In the genomic region with DNA sequence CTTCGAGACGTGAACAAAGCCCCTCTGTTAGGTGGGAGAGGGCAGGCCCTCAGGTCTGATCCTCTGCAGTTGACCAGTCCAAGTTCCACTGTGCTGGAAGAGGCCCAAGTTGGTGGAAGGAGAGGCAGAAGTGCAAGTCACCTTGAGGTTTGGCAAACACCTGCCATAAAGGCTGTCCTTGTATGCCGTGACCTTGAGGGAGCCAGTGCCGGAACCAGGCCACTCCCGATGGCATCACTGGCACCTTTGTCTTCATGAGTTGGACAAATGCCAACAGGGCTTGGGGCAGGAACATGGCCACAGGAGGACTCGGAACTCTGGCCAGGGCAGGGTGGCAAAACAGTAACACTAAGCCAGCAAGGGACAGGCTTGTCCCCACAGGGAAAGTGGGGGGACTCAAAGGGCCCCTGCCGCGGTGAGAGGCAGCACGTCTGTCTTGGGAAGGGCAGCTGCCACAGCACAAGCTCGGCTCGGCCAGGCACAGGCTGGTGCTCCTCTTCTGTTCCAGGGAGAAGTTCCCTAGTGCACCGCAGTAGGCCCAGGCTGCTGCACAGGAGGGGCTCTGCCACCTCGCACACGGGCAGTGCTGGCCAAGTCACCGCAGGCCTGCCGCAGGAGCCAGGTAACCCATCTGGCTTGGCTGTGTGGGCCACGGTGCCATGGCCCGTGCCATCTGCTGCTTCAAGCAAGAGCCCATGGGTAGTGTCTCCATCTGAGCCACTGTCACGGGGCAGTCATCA, we compare ENCODE assay signal across 10 mouse cellular contexts. TPM values are rescaled to one million over a fixed set of nuclear protein-coding genes. Genes with fewer than 3 reads are reported as not detected.
A peak's percentile ranks its signal among the peaks of the same experiment; 100 is the strongest.
DNase-seq lines count a peak whose midpoint lies in the region; ATAC-seq and TF ChIP-seq lines count a peak whose summit lies in the region.
"Had no signal": no experiment of that assay in that cellular context is flagged by ENCODE, and none has a peak within 500 bp of the region (broad histone marks: within the 10 kb centered on the region; RNA-seq: fewer than 3 reads in every experiment).

No protein-coding gene starts in this region.

- peaks cover 36% of the 10 kb centered on the region for H3K4me1 ChIP-seq in midbrain, embryonic 12.5 days
- peaks cover 12% of the 10 kb centered on the region for H3K4me1 ChIP-seq in midbrain, embryonic 11.5 days (ENCODE audit: control insufficient read depth, insufficient read depth, low read length)
- no peaks in the 10 kb centered on the region for H3K4me1 ChIP-seq in stomach, postnatal 0 days (replicated peaks; ENCODE audit: control insufficient read depth, insufficient read depth)
- peaks cover 11% of the 10 kb centered on the region for H3K4me1 ChIP-seq in liver, embryonic 11.5 days (replicated peaks; ENCODE audit: control insufficient read depth, insufficient read depth, low read length)
- H3K4me1 ChIP-seq in lung, postnatal 0 days (ENCODE audit: insufficient read depth, low read depth, low read length), result no peaks in the 10 kb centered on the region

- no peaks in the 10 kb centered on the region for H3K9me3 ChIP-seq in midbrain, embryonic 12.5 days
- no peaks in the 10 kb centered on the region for H3K9me3 ChIP-seq in midbrain, embryonic 11.5 days (ENCODE audit: control insufficient read depth, low read length)
- no peaks in the 10 kb centered on the region for H3K9me3 ChIP-seq in stomach, postnatal 0 days (ENCODE audit: control insufficient read depth, low read length)
- no peaks in the 10 kb centered on the region for H3K9me3 ChIP-seq in liver, embryonic 11.5 days (ENCODE audit: control insufficient read depth, low read length)
- H3K9me3 ChIP-seq in lung, postnatal 0 days (ENCODE audit: low read length), result no peaks in the 10 kb centered on the region

- no peak for TF ChIP-seq CTCF in stomach, postnatal 0 days (IDR thresholded peaks at IDR 0.05; ENCODE audit: low read depth)
- no peak for TF ChIP-seq CTCF in lung, postnatal 0 days (IDR thresholded peaks at IDR 0.05)

- H3K9ac ChIP-seq in midbrain, embryonic 12.5 days (replicated peaks), result no peak overlapping the region
- H3K9ac ChIP-seq in midbrain, embryonic 11.5 days (ENCODE audit: low read length), result no peak overlapping the region
- no peak overlapping the region for H3K9ac ChIP-seq in stomach, postnatal 0 days (ENCODE audit: low read length)
- no peak overlapping the region for H3K9ac ChIP-seq in liver, embryonic 11.5 days (ENCODE audit: low read depth, low read length)
- H3K9ac ChIP-seq in lung, postnatal 0 days (replicated peaks; ENCODE audit: low read depth), result no peak overlapping the region

- H3K27ac ChIP-seq in midbrain, embryonic 12.5 days (replicated peaks), result peak overlapping the region; percentile 89
- no peak overlapping the region for H3K27ac ChIP-seq in midbrain, embryonic 11.5 days (ENCODE audit: low read depth, low read length)
- peak overlapping the region; percentile 61; the same call in 1 of the 2 replicates for H3K27ac ChIP-seq in stomach, postnatal 0 days (replicated peaks)
- no peak overlapping the region for H3K27ac ChIP-seq in liver, embryonic 11.5 days (ENCODE audit: low read depth, low read length)
- no peak overlapping the region for H3K27ac ChIP-seq in lung, postnatal 0 days (ENCODE audit: low read length)

- no peak for DNase-seq in midbrain, embryonic 11.5 days (ENCODE audit: low spot score, missing footprints)
- peak; percentile 90 to 91 for DNase-seq in cerebellum, postnatal 25 days
- peak; percentile 81 for DNase-seq in kidney, adult 18-20 months
- DNase-seq in stomach, postnatal 0 days (ENCODE audit: low spot score), result peak; percentile 69
- no peak for DNase-seq in liver, embryonic 11.5 days (ENCODE audit: low spot score)
- DNase-seq in lung, postnatal 0 days (ENCODE audit: low spot score), result no peak
- DNase-seq: embryo, embryonic 11 days; spleen, adult 18-20 months had no signal

- H3K4me3 ChIP-seq in midbrain, embryonic 12.5 days, result no peak overlapping the region
- no peak overlapping the region for H3K4me3 ChIP-seq in midbrain, embryonic 11.5 days (ENCODE audit: low read depth, low read length)
- no peak overlapping the region for H3K4me3 ChIP-seq in stomach, postnatal 0 days (ENCODE audit: low read depth, low read length)
- H3K4me3 ChIP-seq in liver, embryonic 11.5 days (ENCODE audit: low read depth, low read length), result no peak overlapping the region
- no peak overlapping the region for H3K4me3 ChIP-seq in lung, postnatal 0 days (ENCODE audit: low read depth, low read length)

- H3K27me3 ChIP-seq in midbrain, embryonic 12.5 days, result no peaks in the 10 kb centered on the region
- no peaks in the 10 kb centered on the region for H3K27me3 ChIP-seq in midbrain, embryonic 11.5 days (ENCODE audit: control insufficient read depth, insufficient read depth, low read length)
- H3K27me3 ChIP-seq in stomach, postnatal 0 days (ENCODE audit: control insufficient read depth, insufficient read depth, low read length), result no peaks in the 10 kb centered on the region
- H3K27me3 ChIP-seq in liver, embryonic 11.5 days (replicated peaks; ENCODE audit: control insufficient read depth, insufficient read depth, low read length), result no peaks in the 10 kb centered on the region
- no peaks in the 10 kb centered on the region for H3K27me3 ChIP-seq in lung, postnatal 0 days (replicated peaks; ENCODE audit: insufficient read depth, low read length)

- H3K4me2 ChIP-seq in midbrain, embryonic 12.5 days (replicated peaks), result no peak overlapping the region
- H3K4me2 ChIP-seq in midbrain, embryonic 11.5 days, result no peak overlapping the region
- no peak overlapping the region for H3K4me2 ChIP-seq in stomach, postnatal 0 days (replicated peaks; ENCODE audit: low read depth)
- H3K4me2 ChIP-seq in liver, embryonic 11.5 days, result no peak overlapping the region
- no peak overlapping the region for H3K4me2 ChIP-seq in lung, postnatal 0 days (replicated peaks; ENCODE audit: low read depth, low read length)

- ATAC-seq in midbrain, embryonic 12.5 days (ENCODE audit: low FRiP score, low read depth), result no peak
- no peak for ATAC-seq in midbrain, embryonic 11.5 days (ENCODE audit: low FRiP score)
- ATAC-seq in stomach, postnatal 0 days (ENCODE audit: low FRiP score, low TSS enrichment), result peak; percentile 23
- no peak for ATAC-seq in monocyte, adult 5-6 weeks (replicated peaks; ENCODE audit: insufficient number of reproducible peaks, low FRiP score, low TSS enrichment, poor library complexity, severe bottlenecking)
- no peak for ATAC-seq in liver, embryonic 11.5 days (replicated peaks; ENCODE audit: low FRiP score)
- ATAC-seq in lung, postnatal 0 days, result no peak

- peaks cover 37% of the 10 kb centered on the region for H3K36me3 ChIP-seq in midbrain, embryonic 12.5 days
- H3K36me3 ChIP-seq in midbrain, embryonic 11.5 days (ENCODE audit: control insufficient read depth, insufficient read depth, low read length), result no peaks in the 10 kb centered on the region; the same call in 1 of the 2 replicates
- peaks cover 9% of the 10 kb centered on the region for H3K36me3 ChIP-seq in stomach, postnatal 0 days (ENCODE audit: control insufficient read depth, insufficient read depth, low read length)
- H3K36me3 ChIP-seq in liver, embryonic 11.5 days (ENCODE audit: control insufficient read depth, insufficient read depth, low read length), result peaks cover 16% of the 10 kb centered on the region
- H3K36me3 ChIP-seq in lung, postnatal 0 days (ENCODE audit: insufficient read depth, low read length), result peaks cover 19% of the 10 kb centered on the region

- no peak for TF ChIP-seq EP300 in stomach, postnatal 0 days (optimal IDR thresholded peaks at IDR 0.05)
- no peak for TF ChIP-seq EP300 in lung, postnatal 0 days (IDR thresholded peaks at IDR 0.05)

- WGBS in midbrain, embryonic 12.5 days, result 95% methylated on average over 19 of the region's 19 CpGs
- 95% methylated on average over 19 of the region's 19 CpGs for WGBS in midbrain, embryonic 11.5 days
- WGBS in stomach, postnatal 0 days, result 84% methylated on average over 19 of the region's 19 CpGs
- WGBS in liver, embryonic 11.5 days, result 93% methylated on average over 19 of the region's 19 CpGs
- WGBS in lung, postnatal 0 days, result 71% methylated on average over 19 of the region's 19 CpGs

RNA-seq across cellular contexts. Expression of gene Tesc, which starts 38.1 kb away (rescaled TPM):
- polyA plus RNA-seq in midbrain, embryonic 12.5 days (2016; fragmentation: Nextera tagmentation; extraction: Ambion mirVana), result 1.5 and 1.8 TPM in 2 replicates
- polyA plus RNA-seq in midbrain, embryonic 11.5 days (2014; fragmentation: Nextera tagmentation; extraction: Ambion mirVana), result 0.69 and 1.2 TPM in 2 replicates
- polyA plus RNA-seq in stomach, postnatal 0 days (2015; fragmentation: Nextera tagmentation; extraction: Ambion mirVana), result 112 and 116 TPM in 2 replicates
- total RNA-seq in monocyte, adult 5-6 weeks (2017), result 1.9 to 6.9 TPM (median 2.7 TPM) in 3 replicates
- 1.7 and 2.2 TPM in 2 replicates for polyA plus RNA-seq in liver, embryonic 11.5 days (2014; fragmentation: Nextera tagmentation; extraction: Ambion mirVana)
- polyA plus RNA-seq in lung, postnatal 0 days (2015; fragmentation: Nextera tagmentation; extraction: Ambion mirVana), result 1.5 and 1.6 TPM in 2 replicates

Comparison
In these comparisons a context has a peak if more than half of its experiments do, and no peak if none do; other contexts are left out.
1. H3K27ac ChIP-seq: peak in midbrain, embryonic 12.5 days (single experiment) and stomach, postnatal 0 days (single experiment); none in midbrain, embryonic 11.5 days (single experiment), liver, embryonic 11.5 days (single experiment) and lung, postnatal 0 days (single experiment).
2. DNase-seq: peak in cerebellum, postnatal 25 days (2 of 2), kidney, adult 18-20 months (single experiment) and stomach, postnatal 0 days (single experiment); none in midbrain, embryonic 11.5 days (single experiment), liver, embryonic 11.5 days (single experiment) and lung, postnatal 0 days (single experiment).
3. RNA of gene Tesc, which starts 38.1 kb away (polyA plus RNA-seq): 112 to 116 TPM in stomach, postnatal 0 days; 1.7 to 2.2 TPM in liver, embryonic 11.5 days, 1.5 to 1.8 TPM in midbrain, embryonic 12.5 days, 1.5 to 1.6 TPM in lung, postnatal 0 days and 0.69 to 1.2 TPM in midbrain, embryonic 11.5 days; every median in the first group is over 10 times any median in the second.